In the genomic region with DNA sequence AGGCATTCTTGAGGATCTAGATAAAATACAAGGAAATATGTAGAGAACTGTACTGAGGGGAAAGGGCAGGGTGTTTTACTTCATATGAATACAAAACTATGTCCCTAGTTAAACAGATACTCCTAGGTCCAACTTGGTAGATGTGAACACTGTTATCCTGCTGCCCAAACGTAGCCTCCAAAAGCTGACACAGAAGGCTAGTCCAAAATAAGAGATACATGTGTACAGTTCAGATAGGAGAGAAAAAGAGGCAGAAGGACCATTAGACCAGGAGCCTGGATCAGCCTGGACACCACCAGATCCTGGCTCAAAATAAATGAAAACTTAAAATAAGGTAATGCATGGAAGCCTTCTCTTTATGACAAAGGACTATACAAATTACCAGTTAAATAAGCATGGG, we compare ENCODE assay signal across 15 mouse cellular contexts.
"Had no signal": no experiment of that assay in that cellular context is flagged by ENCODE, and none has a peak within 500 bp of the region (broad histone marks: within the 10 kb centered on the region; RNA-seq: fewer than 3 reads in every experiment).

No protein-coding gene starts in this region.

- H3K4me3 ChIP-seq: layer of hippocampus, adult 2 months; limb, embryonic 13.5 days; midbrain, embryonic 10.5 days; myocyte; neural tube, embryonic 12.5 days; stomach, embryonic 15.5 days had no signal

- H3K27me3 ChIP-seq: limb, embryonic 13.5 days; neural tube, embryonic 12.5 days; stomach, embryonic 15.5 days had no signal

- H3K4me2 ChIP-seq: limb, embryonic 13.5 days; neural tube, embryonic 12.5 days; stomach, embryonic 15.5 days had no signal

- H3K4me1 ChIP-seq: midbrain, embryonic 10.5 days; neural tube, embryonic 12.5 days; stomach, embryonic 15.5 days had no signal

- H3K27ac ChIP-seq: layer of hippocampus, adult 2 months; limb, embryonic 13.5 days; midbrain, embryonic 10.5 days; neural tube, embryonic 12.5 days; stomach, embryonic 15.5 days had no signal

- DNase-seq: kidney, adult 18-20 months; kidney, postnatal 10 days; kidney, postnatal 4 days; left cerebral cortex, postnatal 4 days; lung, adult 18-20 months; midbrain, embryonic 14.5 days; retina, postnatal 1 day; thymus, adult 2 months; thymus, postnatal 25 days had no signal

- H3K9me3 ChIP-seq: limb, embryonic 13.5 days; midbrain, embryonic 10.5 days; neural tube, embryonic 12.5 days; stomach, embryonic 15.5 days had no signal

- H3K36me3 ChIP-seq: limb, embryonic 13.5 days; midbrain, embryonic 10.5 days; neural tube, embryonic 12.5 days; stomach, embryonic 15.5 days had no signal

- H3K9ac ChIP-seq: limb, embryonic 13.5 days; neural tube, embryonic 12.5 days; stomach, embryonic 15.5 days had no signal
